Mouse (Mus musculus): ENCODE data around the gene Rftn2. TPM values are rescaled to one million over a fixed set of nuclear protein-coding genes. Genes with fewer than 3 reads are reported as not detected.

Gene Rftn2
- polyA plus RNA-seq, 1 experiment from 2014 or later: 1.1 TPM

DNA sequence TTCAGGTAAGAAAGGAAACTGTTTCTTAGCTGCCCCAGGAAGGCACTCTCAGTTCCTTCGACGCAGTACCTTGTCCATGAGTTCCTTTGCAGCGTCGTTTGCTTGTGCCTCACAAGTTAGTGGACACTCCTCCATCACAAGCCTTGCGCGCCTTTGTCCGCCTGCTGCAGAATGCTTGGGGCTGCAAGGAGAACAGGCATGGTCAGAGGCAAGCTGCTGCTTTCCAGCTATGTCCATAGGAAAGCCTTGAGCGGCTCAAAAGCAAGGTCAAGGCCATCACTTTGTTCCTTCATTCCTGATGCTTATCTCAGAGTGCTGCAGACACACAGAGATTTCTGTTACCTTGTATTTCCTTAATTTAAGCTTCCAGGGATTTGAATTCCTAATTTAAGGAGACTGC is 15.5 kb downstream of the Rftn2 start:
- no peak for DNase-seq (ENCODE audit: low spot score)

DNA sequence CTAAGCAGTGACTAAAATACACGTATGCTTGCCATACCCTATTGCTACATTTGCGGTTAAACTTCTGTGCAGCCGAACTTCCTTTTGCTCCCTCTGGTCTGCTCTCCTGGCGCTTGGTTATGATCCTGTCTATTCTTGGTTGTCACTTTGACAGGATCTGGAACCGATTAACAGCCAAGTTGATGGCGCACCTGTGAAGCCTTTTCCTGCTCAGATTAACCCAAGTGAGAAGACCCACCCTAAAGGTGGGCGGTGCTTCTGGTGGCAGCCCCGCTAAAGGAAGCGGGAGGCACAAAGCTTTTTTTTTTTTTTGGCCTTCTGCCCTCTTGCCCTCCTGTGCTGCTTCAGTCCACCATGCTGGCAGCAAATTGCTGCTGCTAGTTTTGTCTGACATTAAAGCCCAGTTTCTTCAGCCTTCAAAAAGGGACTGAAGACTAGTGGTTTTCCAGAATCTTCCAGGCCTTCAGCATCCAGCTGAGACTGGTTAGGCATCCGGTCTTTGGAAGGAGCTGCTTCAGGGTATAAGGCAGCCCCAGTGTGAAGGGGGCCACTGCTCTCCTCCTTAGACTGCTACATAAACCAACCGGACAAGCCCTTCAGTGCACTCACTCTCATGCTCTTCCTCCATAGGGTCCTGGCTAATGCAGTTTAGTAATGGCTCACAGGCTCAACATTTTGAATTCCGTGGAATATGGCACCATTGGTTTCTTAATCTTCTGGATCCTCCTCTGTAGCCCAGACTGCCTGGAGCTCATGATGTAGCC is 16.2 kb downstream of the Rftn2 start:
- DNase-seq (ENCODE audit: low spot score): peak; percentile 77

DNA sequence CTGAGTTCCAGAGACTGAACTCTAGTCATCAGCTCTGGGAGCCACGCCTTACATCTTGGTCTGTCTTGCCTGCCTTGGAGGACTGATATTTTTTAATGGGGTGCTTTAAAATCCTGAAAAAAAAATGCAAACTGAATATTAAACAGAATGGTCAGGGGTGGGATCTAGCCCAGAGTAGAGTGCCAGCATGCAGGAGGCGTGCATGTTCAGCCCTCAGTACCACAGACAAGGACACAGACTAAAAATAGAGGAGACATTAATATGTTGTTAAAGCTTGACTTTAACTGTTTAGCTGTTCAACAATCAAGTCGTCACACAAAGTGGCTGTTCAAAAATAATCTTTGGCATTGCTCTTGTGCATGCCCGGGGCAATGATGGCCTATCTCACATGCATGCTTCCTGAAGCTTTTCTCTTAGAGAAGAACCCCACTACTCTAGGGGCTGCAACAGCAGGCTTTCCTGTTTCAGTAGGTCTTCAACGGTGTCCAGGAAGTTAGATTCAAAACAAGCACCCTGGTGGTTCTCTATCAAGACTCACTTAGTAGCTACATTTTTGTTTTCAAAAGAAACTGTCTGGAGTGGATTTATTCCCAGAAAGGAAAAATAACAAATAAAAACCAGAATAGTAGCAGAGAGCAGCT is 18.0 kb downstream of the Rftn2 start:
- peak; percentile 43 for DNase-seq (ENCODE audit: low spot score)

DNA sequence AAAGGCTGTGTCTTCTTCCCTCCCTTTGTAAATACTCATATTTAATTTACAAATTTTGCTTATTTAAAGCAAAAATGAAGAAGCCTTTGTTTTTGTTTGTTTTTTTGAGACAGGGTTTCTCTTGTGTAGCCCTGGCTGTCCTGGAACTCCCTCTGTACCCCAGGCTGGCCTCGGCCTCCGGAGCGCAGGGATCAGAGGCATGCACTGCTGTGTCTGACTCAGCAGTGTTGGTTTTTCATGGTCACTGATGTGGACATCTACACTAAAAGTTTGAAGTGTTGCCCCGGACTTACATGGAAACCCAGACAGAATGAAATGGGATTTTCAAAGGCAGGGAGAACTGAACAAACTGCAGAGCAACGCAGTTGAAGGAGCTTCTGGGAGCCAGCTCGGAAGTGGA is 19.0 kb downstream of the Rftn2 start:
- DNase-seq (ENCODE audit: low spot score): no peak

DNA sequence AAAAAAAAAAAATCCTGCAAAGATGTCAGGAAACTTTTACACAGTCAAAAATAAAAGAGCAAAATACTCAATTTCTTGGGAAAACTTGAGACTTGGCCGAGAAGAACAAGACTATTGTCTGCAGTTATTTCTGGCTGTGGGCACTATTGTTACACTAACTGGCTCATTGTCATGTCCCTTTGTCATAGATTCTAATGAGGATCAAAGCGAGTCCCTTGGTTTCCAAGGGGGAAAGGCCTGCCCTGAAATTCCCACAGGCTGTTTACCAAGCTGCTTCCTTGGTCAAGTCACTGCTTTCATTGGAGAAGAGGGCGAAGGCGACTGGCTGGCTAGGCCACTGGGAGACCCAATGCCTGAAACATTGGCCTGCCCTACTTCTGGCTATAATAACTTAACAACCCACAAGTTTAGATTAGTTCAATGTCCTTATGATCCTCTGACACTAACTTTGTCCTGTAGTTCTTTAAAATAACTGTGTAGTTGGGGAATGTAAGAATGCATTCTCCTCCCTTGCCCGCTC is 20.7 kb downstream of the Rftn2 start:
- DNase-seq (ENCODE audit: low spot score): no peak

DNA sequence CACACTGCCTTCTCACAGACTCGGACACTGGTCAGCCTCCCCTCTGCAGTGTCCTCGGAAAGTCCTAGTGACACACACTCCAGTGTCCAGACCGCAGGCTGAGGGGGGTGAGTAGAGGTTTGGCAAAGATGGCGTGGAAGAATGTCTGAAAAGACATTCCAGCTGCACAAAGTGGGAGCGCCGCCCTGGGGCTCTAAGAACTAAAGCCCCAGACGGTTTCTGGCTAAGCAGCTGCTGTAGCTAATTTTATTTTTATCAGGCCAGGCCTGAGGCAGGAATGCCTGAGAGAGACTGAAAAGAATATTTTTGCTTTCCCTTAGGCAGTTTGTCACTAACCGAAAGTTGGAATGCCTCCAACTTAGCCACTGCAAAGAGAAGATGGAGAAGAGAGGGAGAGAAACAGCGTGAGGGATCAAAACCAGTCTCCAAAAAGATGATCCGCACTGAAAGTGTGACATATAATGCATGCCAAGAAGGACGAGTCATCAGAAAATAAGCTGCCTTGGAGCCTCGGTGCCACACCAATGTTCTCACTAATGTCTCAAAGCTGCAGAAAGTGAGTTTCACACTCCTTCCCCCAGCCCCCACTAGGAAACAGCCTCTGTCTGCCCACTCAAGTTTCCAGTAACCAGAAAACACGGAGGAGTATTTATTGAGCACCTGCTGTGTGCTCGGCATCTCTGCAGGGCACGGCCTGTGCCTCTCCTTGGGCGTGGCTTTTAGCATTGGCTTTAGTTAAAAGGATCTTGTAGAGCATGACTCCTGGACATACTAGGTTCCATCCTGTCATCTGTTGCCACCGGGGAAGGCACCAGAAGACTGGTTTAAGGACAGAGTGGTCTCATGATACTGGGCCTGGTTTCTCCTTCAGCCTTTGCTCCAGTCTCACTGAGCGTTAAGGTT is 24.5 kb downstream of the Rftn2 start:
- DNase-seq (ENCODE audit: low spot score): no peak

DNA sequence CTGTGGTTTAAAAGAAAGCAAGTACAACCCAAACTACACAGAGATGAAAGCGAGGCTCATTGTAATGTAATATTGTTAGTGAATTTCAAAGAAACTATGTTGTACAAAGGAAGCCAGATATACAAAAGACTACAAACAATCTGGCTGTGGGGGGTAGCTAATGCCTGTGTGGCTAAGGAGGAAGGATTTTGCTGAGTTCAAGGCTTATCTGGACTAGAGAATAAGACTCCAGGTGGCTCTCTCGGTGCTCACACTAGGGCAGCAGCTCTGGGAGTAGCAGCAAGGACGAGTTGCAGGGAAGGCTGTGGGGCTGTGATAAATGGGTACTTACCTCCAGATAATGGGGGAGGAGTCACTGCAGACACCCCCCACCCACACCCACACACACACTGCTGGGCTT is 27.9 kb downstream of the Rftn2 start:
- no peak for DNase-seq (ENCODE audit: low spot score)

DNA sequence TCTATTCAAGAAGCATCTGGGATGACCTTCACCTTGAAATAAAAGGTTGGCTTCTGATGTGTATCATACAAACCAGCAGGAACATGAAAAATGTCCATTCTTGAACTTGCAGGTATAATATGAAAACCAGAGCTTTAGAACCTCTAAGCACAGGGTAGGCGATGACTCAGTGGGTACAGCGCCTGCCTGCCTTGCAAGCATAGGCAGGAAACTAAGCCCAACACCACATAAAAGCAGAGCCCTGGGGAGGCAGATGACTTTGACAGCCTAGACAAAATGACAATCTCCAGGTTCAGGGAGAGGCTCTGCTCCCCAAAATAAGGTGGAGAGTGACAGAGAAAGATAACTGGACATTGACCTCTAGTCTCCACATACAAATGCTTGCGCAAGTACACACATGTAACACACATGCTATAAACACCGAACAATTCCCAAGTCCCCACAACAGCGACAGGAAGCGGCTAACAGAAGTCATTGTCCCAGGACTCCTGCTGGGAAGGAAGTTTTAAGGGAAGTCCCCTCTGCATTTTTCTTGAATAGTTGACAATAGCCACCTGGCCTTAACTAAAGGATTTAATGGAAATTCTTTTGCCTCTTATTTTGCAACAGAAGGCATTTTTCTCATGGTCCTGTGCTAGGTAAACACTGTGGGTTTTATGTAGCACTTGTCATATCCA is 30.1 kb downstream of the Rftn2 start:
- DNase-seq (ENCODE audit: low spot score): peak; percentile 63

DNA sequence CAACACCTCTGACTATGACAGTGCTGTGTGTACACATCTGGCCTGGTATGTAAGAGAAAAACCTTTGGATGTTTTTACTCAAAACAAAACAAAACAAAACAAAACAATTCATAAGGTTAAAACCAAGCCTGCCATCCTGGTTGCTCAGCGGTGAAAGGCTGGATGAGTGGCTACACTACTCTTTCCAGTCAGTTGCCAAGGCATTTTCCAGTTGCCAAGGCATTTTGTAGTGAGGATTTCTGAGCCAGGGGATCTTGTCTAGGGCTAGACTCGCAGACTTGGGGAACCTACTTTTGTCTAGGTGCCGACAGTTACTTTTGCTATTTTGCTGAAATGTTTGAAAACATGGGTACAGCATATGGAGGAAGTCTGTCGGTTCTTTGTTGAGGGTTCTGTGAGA is 31.6 kb downstream of the Rftn2 start:
- DNase-seq (ENCODE audit: low spot score): no peak

DNA sequence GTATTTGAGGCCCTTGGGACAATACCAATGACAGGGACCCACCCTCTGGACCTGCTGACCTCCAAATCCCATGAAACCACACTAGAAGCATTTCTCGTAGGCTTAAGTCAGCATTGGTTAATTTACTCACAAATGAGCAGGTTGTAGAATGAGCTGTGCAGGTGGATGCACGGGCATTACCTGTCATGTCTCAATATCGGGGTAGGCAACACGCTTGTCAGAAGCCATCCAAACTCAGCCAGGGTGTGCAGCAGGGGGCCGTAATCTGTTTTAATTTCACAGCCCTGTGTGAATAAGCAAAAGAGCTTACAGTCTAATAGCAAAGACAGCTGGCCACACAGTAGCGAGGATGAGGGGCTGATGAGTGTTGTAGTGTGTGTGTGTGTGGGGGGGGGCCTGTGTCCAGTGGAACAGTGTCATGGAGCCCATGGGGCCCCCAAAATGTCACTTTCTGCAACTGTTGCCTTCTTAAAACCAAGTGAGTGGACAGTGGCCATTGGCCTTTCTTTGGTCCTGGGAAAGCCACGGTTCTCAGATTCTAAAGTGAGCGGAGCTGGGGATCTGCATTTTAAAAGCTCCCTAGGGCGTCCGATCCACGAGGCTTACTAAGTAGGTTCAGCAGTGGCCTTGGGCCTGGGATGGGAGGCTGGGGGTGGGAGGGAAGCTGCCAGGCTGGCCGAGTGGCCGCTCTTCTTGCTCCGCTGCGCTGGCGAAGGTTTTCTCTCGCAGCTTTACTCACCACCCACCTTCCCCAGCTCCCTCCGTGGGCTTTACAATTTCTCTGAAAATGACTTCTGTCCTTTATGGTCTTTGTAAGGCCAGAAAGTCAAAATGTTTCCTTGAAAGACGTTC is 32.3 kb downstream of the Rftn2 start:
- DNase-seq (ENCODE audit: low spot score): no peak

DNA sequence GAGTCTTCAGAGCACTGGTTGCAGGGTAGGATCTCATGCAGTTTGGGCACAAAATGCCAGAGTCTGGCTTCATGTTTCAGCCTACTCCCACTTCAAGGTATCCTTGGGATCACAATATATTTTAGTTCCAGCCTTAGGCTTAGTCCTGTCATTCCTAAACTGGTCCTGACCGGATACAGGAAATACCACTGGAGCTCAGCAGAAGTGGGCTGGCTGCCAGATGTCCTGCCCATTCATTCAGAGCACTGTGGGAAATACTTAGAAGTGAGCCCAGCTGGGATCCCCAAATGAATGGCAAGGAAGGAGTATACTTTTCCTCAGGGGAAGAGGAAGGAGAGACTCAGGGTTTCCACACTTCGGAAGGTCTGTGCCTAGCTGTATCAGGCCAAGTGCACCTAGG is 33.3 kb downstream of the Rftn2 start:
- DNase-seq (ENCODE audit: low spot score): no peak

DNA sequence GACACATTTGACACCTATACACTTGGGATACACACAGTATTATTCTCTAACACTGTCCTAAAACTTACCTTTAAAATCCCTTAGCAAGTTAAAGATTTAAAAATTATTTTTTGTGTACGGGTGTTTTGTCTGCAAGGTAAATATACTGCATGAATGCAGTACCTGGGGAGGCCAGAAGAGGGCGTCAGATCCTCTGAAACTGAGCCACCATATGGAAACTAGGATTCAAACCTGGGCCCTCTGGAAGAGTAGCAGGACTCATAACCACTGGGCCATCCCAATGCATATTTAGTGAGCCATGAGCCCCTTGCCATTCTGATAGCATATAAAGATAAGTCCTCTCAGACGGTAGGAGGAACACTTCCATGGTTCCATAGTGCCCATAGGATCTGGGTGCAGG is 33.8 kb downstream of the Rftn2 start:
- peak; percentile 31 for DNase-seq (ENCODE audit: low spot score)

DNA sequence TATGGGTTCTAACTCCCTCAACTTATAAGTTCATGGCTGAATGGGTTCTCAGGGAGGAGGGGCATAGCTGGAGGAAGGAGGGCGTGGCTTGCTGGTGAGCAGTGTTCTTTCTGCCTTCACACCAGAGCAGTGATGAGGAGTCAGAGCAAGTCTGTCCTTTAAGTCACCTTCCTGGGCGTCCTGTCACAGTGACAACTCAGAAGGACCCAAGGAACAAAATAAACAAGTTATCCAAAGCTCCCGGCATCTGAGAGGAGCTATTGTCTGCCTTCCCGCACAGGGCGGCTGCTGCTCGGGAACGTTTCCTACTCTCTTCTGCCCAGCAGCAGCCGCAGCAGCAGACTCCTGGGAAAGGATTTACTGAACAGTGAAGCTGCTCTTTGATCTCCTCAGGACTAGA is 34.6 kb downstream of the Rftn2 start:
- no peak for DNase-seq (ENCODE audit: low spot score)

DNA sequence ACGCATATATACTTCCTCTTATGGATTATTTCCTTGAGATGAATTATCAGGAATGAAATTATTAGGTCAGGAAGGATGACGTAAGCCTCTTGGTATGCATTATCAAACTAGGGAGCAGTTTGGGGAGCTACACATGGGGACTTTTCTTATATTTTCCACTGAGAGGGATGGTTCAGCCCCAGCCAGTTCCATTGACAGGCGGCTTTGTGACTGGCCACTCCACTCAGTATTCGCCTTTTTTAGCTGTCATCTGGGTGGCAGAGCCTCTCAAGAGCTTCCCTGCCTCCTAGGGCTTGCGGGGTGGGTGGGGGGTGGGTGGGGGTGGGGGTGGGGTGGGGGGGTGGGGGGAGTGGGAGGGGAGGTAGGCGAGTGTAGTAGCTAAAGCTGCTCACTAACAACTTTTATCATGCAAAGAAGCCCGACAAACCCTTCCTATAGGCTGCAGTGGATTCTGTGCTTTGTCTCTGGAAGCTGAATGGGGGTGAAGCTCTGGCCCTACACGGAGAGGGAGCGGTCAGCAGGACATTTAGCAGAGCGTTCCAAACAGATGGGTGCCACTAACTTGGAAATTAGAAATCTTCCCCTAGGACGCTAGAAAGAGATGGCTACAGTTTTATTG is 39.9 kb downstream of the Rftn2 start:
- no peak for DNase-seq (ENCODE audit: low spot score)

DNA sequence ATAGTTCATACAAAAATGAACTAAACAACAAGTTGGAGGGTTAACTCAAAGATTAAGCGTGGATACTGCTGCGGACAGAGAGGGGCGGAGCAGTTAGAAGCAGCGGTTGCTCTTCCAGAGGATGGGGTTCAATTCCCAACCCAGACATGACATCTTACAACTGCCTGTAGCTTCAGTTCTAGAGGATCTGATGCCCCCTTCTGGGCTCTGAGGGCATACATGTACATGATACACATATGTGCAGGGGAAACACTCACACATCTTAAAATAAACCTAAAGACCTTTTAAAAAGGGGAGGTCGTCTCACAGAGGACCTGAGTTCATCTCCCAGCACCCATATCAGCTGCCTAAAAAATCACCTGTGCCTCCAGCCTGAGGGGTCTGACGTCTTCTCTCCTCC is 40.9 kb downstream of the Rftn2 start:
- DNase-seq (ENCODE audit: low spot score): peak; percentile 25

DNA sequence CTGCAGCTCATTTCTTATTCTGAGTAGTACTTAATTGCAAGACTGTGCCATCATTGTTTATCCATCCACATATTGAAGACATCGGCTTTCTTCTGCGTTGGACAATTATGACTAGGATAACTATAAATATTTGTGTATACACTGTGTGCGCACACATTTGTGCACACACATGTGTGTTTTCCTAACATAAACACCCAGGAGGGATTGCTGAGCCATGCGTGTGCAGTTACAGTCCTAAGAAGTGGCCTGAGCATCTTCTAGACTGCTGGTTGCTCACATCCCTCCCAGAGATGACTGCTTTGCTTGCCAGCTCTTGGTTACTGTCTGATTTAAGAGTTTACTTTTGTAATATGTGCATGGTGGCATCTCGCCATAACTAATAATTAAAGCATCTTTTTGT is 44.2 kb downstream of the Rftn2 start:
- DNase-seq (ENCODE audit: low spot score): no peak

DNA sequence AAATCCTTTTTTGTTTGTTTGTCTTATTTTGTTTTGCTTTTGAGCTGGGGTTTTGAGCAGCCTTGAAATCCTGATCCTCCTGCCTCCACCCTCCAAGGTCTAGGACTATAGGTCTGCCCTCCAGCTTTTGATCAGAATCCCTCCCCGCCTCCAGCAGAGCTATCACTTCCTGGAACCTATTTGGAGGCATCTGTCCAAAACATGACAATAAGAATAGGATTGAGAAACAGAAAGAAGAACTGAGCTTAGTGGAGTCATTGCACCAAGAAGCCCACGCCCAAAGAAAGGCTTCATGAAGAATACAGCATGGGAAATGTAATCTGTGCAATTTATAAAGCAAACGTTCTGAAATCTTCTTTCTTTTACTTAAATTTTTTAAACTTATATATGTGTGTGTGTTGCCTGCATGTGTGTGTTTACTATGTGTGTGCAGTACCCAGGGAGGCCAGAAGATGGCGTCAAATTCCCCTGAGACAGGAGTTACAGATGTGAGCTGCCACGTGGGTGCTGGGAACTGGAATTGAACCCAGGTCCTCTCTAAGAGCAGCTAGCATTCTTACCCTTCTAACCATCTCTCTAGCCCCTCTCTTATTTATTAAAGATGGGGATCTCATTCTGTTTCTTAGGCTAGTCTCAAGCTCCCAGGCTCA is 46.5 kb downstream of the Rftn2 start:
- DNase-seq (ENCODE audit: low spot score): no peak

DNA sequence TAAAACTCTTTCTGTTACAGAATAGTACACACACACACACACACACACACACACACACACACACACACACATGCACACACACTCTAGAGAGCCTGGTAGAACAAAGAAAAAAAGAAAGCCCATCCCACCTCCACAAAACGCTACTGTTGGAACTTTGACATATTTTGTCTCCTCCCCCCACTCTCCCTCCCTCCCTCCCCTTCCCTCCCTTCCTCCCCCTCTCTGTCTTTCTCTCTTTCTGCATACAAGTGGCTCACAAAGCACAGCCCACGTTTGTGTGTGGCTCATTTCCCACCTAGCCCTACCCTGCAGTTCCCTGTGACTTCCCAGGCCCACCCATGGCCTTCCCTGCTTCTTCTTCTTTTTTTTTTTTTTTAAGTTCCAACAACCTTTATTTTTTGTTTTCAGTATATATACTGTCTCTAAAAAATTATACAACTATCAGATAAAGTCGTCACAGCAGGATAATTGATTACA is 52.0 kb downstream of the Rftn2 start:
- DNase-seq (ENCODE audit: low spot score): no peak
